Mouse (Mus musculus): ENCODE results near the gene Crb2. TPM values are rescaled to one million over a fixed set of nuclear protein-coding genes. Genes with fewer than 3 reads are reported as not detected.

Crb2 gene
- polyA plus RNA-seq, 1 experiment from 2014 or later = 5.0 TPM

GRCm38 (mm10) chr2:37763638-37764037, 12.4 kb upstream of the Crb2 start:
- no peak for ATAC-seq (replicated peaks; ENCODE audit: low FRiP score)

GRCm38 (mm10) chr2:37764514-37764913, 11.5 kb upstream of the Crb2 start:
- DNase-seq (ENCODE audit: low spot score) = no peak
- peaks cover 2% of the 10 kb centered on the region for H3K4me1 ChIP-seq (replicated peaks; ENCODE audit: control insufficient read depth, insufficient read depth, low read length)
- H3K4me3 ChIP-seq (ENCODE audit: low read depth, low read length) = no peak overlapping the region
- no peaks in the 10 kb centered on the region; the same call in 1 of the 2 replicates for H3K27me3 ChIP-seq (replicated peaks; ENCODE audit: control insufficient read depth, insufficient read depth, low read length)
- H3K36me3 ChIP-seq (ENCODE audit: control insufficient read depth, insufficient read depth, low read length) = no peaks in the 10 kb centered on the region
- no peak for ATAC-seq (replicated peaks; ENCODE audit: low FRiP score)
- H3K27ac ChIP-seq (ENCODE audit: low read depth, low read length) = no peak overlapping the region
- H3K4me2 ChIP-seq = no peak overlapping the region
- 81% methylated on average over 2 of the region's 2 CpGs for WGBS
- H3K9me3 ChIP-seq (ENCODE audit: control insufficient read depth, low read length) = no peaks in the 10 kb centered on the region
- H3K9ac ChIP-seq (ENCODE audit: low read depth, low read length) = no peak overlapping the region

More at GRCm38 (mm10) chr2:37763638-37764037, 12.4 kb upstream of the Crb2 start:
- Histone ChIP-seq H3K4me3 (ENCODE audit: low read depth, low read length) (no peak overlapping the region), H3K9ac (ENCODE audit: low read depth, low read length) (no peak overlapping the region), H3K4me2 (no peak overlapping the region), H3K36me3 (ENCODE audit: control insufficient read depth, insufficient read depth, low read length) (no peaks in the 10 kb centered on the region), H3K4me1 (replicated peaks; ENCODE audit: control insufficient read depth, insufficient read depth, low read length) (peaks cover 2% of the 10 kb centered on the region), H3K27me3 (replicated peaks; ENCODE audit: control insufficient read depth, insufficient read depth, low read length) (no peaks in the 10 kb centered on the region; the same call in 1 of the 2 replicates), H3K27ac (ENCODE audit: low read depth, low read length) (no peak overlapping the region), H3K9me3 (ENCODE audit: control insufficient read depth, low read length) (no peaks in the 10 kb centered on the region)
- DNase-seq (ENCODE audit: low spot score) = no peak
- WGBS = 46% methylated on average over 3 of the region's 3 CpGs

- no peak overlapping the region for H3K9ac ChIP-seq (ENCODE audit: low read depth, low read length)
- 27% methylated on average over 21 of the region's 21 CpGs for WGBS
- no peak overlapping the region for H3K4me3 ChIP-seq (ENCODE audit: low read depth, low read length)
- no peak overlapping the region for H3K27ac ChIP-seq (ENCODE audit: low read depth, low read length)
- peak overlapping the region; percentile 10; the same call in 1 of the 2 replicates for H3K4me2 ChIP-seq
- ATAC-seq (replicated peaks; ENCODE audit: low FRiP score) = no peak
- H3K9me3 ChIP-seq (ENCODE audit: control insufficient read depth, low read length) = no peaks in the 10 kb centered on the region
- H3K27me3 ChIP-seq (replicated peaks; ENCODE audit: control insufficient read depth, insufficient read depth, low read length) = no peaks in the 10 kb centered on the region; the same call in 1 of the 2 replicates
- no peak for DNase-seq (ENCODE audit: low spot score)
- H3K4me1 ChIP-seq (replicated peaks; ENCODE audit: control insufficient read depth, insufficient read depth, low read length) = peaks cover 2% of the 10 kb centered on the region
- H3K36me3 ChIP-seq (ENCODE audit: control insufficient read depth, insufficient read depth, low read length) = no peaks in the 10 kb centered on the region
These were observed 11.0 kb upstream of the Crb2 start for GRCm38 (mm10) chr2:37765082-37765483.

GRCm38 (mm10) chr2:37766027-37766761, 9.9 kb upstream of the Crb2 start:
- Histone ChIP-seq H3K27ac (ENCODE audit: low read depth, low read length) (no peak overlapping the region), H3K36me3 (ENCODE audit: control insufficient read depth, insufficient read depth, low read length) (no peaks in the 10 kb centered on the region), H3K4me2 (no peak overlapping the region), H3K9me3 (ENCODE audit: control insufficient read depth, low read length) (no peaks in the 10 kb centered on the region), H3K27me3 (replicated peaks; ENCODE audit: control insufficient read depth, insufficient read depth, low read length) (no peaks in the 10 kb centered on the region; the same call in 1 of the 2 replicates), H3K9ac (ENCODE audit: low read depth, low read length) (no peak overlapping the region), H3K4me1 (replicated peaks; ENCODE audit: control insufficient read depth, insufficient read depth, low read length) (peaks cover 2% of the 10 kb centered on the region), H3K4me3 (ENCODE audit: low read depth, low read length) (no peak overlapping the region)
- 35% methylated on average over 10 of the region's 11 CpGs for WGBS
- ATAC-seq (replicated peaks; ENCODE audit: low FRiP score) = 0 out of 2 replicates have a peak, but pooled peaks have one; percentile 25
- DNase-seq (ENCODE audit: low spot score) = no peak

GRCm38 (mm10) chr2:37767080-37767547, 8.9 kb upstream of the Crb2 start:
- H3K4me3 ChIP-seq (ENCODE audit: low read depth, low read length) = no peak overlapping the region

GRCm38 (mm10) chr2:37767739-37768138, 8.3 kb upstream of the Crb2 start:
- H3K9me3 ChIP-seq (ENCODE audit: control insufficient read depth, low read length) = no peaks in the 10 kb centered on the region
- WGBS = 73% methylated on average over 3 of the region's 3 CpGs
- no peak overlapping the region for H3K27ac ChIP-seq (ENCODE audit: low read depth, low read length)
- H3K4me1 ChIP-seq (replicated peaks; ENCODE audit: control insufficient read depth, insufficient read depth, low read length) = peaks cover 5% of the 10 kb centered on the region
- no peak overlapping the region for H3K9ac ChIP-seq (ENCODE audit: low read depth, low read length)
- H3K4me2 ChIP-seq = no peak overlapping the region
- DNase-seq (ENCODE audit: low spot score) = no peak
- no peak for ATAC-seq (replicated peaks; ENCODE audit: low FRiP score)
- no peaks in the 10 kb centered on the region for H3K36me3 ChIP-seq (ENCODE audit: control insufficient read depth, insufficient read depth, low read length)
- H3K4me3 ChIP-seq (ENCODE audit: low read depth, low read length) = no peak overlapping the region
- H3K27me3 ChIP-seq (replicated peaks; ENCODE audit: control insufficient read depth, insufficient read depth, low read length) = no peaks in the 10 kb centered on the region; the same call in 1 of the 2 replicates

More at GRCm38 (mm10) chr2:37767080-37767547, 8.9 kb upstream of the Crb2 start:
- H3K9me3 ChIP-seq (ENCODE audit: control insufficient read depth, low read length) = no peaks in the 10 kb centered on the region
- no peaks in the 10 kb centered on the region; the same call in 1 of the 2 replicates for H3K27me3 ChIP-seq (replicated peaks; ENCODE audit: control insufficient read depth, insufficient read depth, low read length)
- H3K4me1 ChIP-seq (replicated peaks; ENCODE audit: control insufficient read depth, insufficient read depth, low read length) = peaks cover 5% of the 10 kb centered on the region
- no peaks in the 10 kb centered on the region for H3K36me3 ChIP-seq (ENCODE audit: control insufficient read depth, insufficient read depth, low read length)
- H3K27ac ChIP-seq (ENCODE audit: low read depth, low read length) = no peak overlapping the region
- no peak overlapping the region for H3K9ac ChIP-seq (ENCODE audit: low read depth, low read length)
- DNase-seq (ENCODE audit: low spot score) (no peak), ATAC-seq (replicated peaks; ENCODE audit: low FRiP score) (no peak)
- no peak overlapping the region for H3K4me2 ChIP-seq
- WGBS = 25% methylated on average over 9 of the region's 9 CpGs

GRCm38 (mm10) chr2:37768903-37769302, 7.1 kb upstream of the Crb2 start:
- Histone ChIP-seq H3K27me3 (replicated peaks; ENCODE audit: control insufficient read depth, insufficient read depth, low read length) (no peaks in the 10 kb centered on the region; the same call in 1 of the 2 replicates), H3K4me3 (ENCODE audit: low read depth, low read length) (no peak overlapping the region), H3K9ac (ENCODE audit: low read depth, low read length) (no peak overlapping the region), H3K36me3 (ENCODE audit: control insufficient read depth, insufficient read depth, low read length) (no peaks in the 10 kb centered on the region), H3K4me1 (replicated peaks; ENCODE audit: control insufficient read depth, insufficient read depth, low read length) (peaks cover 5% of the 10 kb centered on the region), H3K4me2 (no peak overlapping the region), H3K27ac (ENCODE audit: low read depth, low read length) (no peak overlapping the region), H3K9me3 (ENCODE audit: control insufficient read depth, low read length) (no peaks in the 10 kb centered on the region)
- WGBS = 70% methylated on average over 2 of the region's 2 CpGs
- no peak for DNase-seq (ENCODE audit: low spot score)
- ATAC-seq (replicated peaks; ENCODE audit: low FRiP score) = no peak

- DNase-seq (ENCODE audit: low spot score) (no peak), ATAC-seq (replicated peaks; ENCODE audit: low FRiP score) (no peak)
- Histone ChIP-seq H3K4me3 (ENCODE audit: low read depth, low read length) (no peak overlapping the region), H3K27me3 (replicated peaks; ENCODE audit: control insufficient read depth, insufficient read depth, low read length) (no peaks in the 10 kb centered on the region), H3K9ac (ENCODE audit: low read depth, low read length) (no peak overlapping the region), H3K4me2 (no peak overlapping the region), H3K36me3 (ENCODE audit: control insufficient read depth, insufficient read depth, low read length) (no peaks in the 10 kb centered on the region), H3K27ac (ENCODE audit: low read depth, low read length) (no peak overlapping the region), H3K4me1 (replicated peaks; ENCODE audit: control insufficient read depth, insufficient read depth, low read length) (peaks cover 5% of the 10 kb centered on the region), H3K9me3 (ENCODE audit: control insufficient read depth, low read length) (no peaks in the 10 kb centered on the region)
- 81% methylated on average over 8 of the region's 8 CpGs for WGBS
These were observed 6.3 kb upstream of the Crb2 start for GRCm38 (mm10) chr2:37769793-37770192.
